Mouse (Mus musculus): ENCODE results near the gene Ntrk3. TPM values are rescaled to one million over a fixed set of nuclear protein-coding genes. Genes with fewer than 3 reads are reported as not detected.

Ntrk3 gene
- total RNA-seq, 2 experiments from 2014 or later: 199 to 229 TPM

DNA sequence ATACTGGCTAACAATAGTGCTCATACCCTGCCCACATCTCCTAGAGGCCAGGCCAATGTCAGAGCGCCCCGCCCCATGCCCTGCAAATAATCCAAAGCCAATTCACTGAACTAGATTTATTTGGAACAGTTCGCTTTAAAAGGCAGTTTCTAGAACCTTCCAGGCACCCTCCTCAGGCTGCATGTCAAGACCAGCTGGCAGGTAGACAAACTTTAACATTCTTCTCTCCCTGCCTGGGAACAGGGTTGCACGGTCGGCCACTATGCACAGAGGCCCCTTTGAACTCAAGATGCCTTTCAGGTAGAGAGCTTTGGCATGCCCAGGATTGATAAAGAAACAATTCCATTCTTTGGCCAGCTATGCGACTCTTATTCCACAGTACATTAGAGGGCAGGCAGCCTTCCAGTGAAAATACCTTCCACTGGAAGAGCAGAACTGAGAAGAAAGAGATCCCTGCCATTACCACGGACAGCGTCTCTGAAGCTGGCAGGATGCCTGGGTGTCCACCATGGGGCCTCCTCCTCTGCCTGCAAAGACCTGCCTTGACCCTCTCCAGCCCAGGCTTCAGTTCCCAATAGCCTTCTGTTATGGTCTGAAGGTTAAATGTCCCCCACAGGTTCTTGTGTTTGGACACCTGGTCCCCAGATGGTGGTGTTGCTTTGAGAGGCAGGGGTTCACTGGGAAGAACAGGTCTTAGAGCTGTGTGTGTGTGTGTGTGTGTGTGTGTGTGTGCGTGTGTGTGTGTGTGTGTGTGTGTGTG is 298.3 kb downstream of the Ntrk3 start:
- DNase-seq: no peak

DNA sequence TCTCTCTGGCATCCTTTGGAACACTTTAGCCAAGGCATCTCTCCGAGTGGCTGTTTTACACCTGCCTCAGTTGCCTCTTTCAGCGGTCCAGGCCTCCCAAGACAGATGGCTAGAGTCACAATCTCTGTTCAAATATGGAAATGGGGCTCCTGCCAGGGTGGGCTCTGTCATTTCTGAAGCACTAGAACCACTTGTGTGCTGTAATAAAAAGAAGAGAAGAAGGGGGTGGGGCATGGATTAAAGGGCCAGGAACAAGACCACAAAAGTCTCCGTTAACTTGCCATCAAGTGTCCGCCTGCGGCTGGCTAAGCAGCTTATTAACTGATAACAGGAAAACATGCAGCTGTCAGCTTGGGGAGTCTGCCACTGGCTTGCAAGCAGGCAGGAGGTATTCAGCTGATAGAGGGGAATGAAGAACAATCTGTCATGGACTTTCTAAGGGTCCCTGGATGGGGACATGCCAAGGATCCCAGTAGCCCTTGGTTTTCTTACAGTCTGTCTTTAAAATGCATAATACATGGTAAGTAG is 304.1 kb downstream of the Ntrk3 start:
- no peak for DNase-seq

GRCm38 (mm10) chr7:78431611-78432010 is 306.2 kb downstream of the Ntrk3 start:
- DNase-seq: no peak

DNA sequence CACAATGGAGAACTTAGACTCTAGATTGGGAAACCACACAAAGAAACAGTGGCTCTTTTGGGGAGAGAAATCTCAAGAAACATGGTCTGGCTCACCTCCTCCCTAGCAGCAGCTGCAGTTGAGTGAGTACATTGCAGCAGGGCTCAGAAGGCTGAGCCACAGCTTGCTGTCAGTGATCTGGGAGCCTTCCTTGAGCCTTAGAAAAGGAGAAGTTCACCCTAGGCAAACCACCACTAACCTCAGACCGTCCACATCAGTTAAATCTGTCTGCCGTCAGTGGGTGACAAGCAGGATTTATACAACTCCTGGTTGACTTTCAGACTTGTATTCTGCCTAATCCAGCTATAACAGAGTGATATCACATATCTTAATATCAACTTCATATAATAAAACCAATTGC is 325.6 kb downstream of the Ntrk3 start:
- DNase-seq: no peak

DNA sequence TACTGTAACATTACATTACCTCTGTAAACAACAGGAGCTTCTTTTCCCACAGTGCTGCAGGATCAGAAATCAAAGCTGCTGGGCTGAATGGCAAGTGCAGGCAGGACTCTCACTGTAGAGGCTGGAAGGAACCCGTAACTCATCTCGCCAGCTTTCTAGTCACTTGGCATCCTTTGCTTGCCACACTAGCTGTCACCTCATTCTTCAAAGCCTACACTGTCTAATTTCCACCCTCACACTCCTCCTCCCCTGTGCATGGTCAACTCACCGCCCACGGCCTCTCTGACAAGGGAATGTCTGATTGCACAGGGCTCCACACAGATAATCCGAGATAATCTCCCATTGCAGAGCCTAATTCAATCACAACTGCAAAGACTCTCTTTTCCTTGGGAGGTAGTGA is 327.8 kb downstream of the Ntrk3 start:
- DNase-seq: no peak

DNA sequence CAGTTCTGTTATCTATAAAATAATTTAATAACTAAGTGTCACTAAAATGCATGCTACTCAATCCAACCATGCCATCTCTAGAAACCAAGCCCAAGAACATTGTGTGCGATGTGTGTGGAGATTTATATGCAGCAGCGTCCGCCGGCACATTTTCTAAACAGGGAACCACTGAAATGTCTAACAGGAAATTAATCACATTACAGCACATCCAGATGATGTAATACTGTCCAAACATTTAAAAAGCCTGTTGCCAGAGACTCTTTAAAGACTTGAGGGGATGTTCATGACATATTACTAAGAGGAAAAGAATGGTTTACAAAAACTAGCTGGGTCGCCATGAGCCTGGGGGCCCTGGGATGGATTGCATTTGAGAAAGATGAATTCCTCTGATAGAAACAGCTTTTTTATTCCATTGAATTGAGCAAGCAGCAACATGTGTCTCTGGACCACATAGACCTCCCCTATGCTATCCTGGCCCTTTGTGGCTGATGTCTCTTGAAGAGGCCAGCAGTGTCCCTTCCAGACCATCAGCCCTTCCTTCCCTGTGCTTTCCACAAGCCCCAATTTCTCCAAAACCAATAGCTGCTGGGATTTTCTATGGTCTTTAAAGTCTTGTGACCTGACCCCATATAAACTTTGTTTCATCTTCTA is 331.0 kb downstream of the Ntrk3 start:
- DNase-seq: no peak

DNA sequence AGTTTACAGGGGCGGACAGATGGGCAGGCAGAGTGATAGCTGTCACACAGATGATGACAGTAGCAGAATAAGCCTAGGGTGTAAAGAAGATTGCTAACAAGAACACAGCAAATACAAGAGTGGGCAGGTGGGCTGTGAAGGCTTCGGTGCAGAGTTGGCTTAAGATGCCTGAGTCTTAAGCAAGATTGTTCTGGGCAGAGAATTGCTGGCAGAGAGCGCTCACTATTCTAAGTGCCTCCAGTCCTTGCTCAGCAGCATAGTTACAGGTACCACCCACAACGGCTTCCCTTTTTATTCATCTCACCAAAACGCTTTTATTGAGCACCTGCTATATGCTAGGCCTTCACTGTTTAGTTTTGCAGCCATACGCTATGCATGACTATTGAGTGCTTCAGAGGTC is 333.3 kb downstream of the Ntrk3 start:
- no peak for DNase-seq

- no peak for DNase-seq
Measured at GRCm38 (mm10) chr7:78402495-78402894, 335.3 kb downstream of the Ntrk3 start.

DNA sequence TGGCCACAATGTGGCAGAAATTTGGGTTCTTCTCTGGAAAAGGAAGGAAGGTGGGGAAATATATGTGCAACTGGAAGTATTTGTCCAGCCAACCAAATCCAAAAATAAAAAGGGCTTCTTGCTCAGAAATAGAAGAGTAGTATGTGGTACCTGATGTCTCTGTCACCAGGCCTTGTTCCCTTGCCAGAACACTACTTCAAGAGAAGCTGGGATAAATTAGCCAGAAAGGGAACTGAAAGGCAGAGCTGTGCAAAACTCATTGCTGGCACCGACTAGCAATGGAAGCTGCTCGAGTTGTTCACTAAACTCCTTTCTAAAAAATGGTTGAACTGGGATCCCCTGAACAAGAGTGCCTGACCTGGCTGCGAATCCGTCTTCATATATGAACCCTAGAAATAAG is 337.6 kb downstream of the Ntrk3 start:
- no peak for DNase-seq

DNA sequence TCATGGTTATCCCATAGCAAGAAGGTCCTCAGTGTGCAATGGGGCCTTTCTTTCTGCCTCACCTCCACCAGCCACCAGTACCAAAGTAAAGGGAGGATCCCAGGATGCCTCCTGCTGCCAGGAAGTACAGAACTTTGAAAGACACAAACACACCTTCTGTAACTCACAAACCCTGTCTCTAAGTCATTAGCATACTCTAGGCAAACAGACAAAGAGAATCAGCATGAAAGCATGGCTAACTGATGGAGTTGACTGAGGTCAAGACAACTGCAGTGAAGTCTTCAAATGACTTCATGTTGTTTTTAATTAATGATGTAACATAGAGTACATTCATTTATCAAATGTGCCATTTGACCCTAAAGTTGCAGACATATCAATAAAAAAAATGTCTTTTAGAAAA is 339.4 kb downstream of the Ntrk3 start:
- DNase-seq: no peak

DNA sequence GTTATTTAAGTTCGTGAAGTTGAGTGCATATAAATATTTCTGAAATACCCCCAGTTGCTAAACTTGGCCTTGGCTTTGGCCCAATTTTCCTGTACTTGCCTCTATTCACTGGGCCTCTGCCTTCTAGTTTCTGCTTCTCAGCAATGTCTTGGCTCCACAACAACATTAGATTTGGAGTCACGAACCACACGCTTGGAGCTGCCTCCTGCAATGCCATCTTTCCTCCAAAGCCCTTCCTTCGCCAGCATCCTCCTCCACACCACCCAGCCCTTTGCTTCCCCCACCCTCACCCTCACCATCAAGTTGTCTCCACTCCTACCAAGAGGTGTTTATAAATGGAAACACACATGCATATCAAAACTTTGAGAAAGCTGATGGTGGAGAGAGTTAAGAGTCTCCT is 340.6 kb downstream of the Ntrk3 start:
- no peak for DNase-seq

DNA sequence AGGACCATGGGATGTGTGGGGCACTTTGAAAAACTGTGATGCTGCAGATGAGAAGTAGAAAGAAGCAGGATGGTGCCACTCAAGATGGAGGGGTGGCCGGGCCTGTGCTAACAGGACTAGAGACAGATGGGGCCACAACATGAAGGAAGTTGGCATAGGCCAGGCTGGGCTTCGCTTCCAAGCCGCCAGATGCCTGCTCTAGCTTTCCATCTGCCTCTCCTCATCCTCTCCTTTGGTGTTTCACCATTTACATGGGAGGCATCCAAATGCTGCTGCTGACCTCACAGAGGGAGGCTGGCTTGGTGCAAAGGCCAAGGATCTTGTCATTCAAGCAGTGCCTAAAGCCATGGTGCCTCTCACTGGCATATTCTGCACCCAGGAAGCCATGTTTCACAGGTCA is 347.8 kb downstream of the Ntrk3 start:
- peak; percentile 67 to 77 for DNase-seq

GRCm38 (mm10) chr7:78388101-78388500 is 349.7 kb downstream of the Ntrk3 start:
- no peak for DNase-seq

DNA sequence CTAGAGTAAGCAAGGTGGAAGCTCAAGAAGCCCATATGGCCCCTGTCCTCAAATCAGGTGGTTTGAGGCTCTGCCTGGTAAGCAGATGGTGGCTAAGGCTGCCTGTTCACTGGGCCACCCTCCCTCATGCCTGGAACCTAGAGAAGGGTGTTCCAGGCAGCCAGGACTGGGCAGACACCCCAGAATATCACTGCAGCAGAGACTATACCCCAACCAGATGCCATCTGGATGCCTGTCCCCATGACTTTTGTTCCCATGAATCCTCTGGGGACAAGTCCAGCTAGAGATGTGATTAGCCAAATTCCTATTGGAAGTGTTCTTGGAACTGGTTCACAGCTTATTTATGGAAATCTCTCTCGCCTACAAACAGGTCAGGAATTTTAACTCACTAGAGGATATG is 351.8 kb downstream of the Ntrk3 start:
- DNase-seq: peak; percentile 35 to 39

GRCm38 (mm10) chr7:78384111-78384510 is 353.7 kb downstream of the Ntrk3 start:
- DNase-seq: no peak

- DNase-seq: no peak
Measured at GRCm38 (mm10) chr7:78382126-78382525, 355.7 kb downstream of the Ntrk3 start.

DNA sequence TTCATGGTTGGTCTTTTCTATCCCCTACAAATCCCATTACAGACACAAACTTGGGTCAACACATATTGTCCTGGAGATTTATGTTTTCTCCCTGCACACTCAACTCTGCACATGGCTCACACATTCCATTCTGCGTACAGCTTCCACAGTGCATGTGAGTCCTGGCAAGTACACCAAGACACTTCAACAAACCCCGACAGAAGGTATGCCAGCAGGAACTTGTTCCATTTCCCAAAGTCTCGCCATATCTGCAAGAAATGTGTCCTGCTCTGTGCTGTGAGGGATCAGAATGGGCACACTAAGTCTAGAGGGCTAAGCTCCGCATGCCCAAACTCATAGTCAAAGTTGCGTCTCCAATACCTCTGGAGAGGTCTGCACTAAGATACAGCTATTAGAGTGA is 358.0 kb downstream of the Ntrk3 start:
- DNase-seq: no peak

GRCm38 (mm10) chr7:78378306-78378705 is 359.5 kb downstream of the Ntrk3 start:
- DNase-seq: no peak

GRCm38 (mm10) chr7:78376875-78377274 is 360.9 kb downstream of the Ntrk3 start:
- no peak for DNase-seq

GRCm38 (mm10) chr7:78361341-78362309 is 376.2 kb downstream of the Ntrk3 start:
- DNase-seq: no peak

DNA sequence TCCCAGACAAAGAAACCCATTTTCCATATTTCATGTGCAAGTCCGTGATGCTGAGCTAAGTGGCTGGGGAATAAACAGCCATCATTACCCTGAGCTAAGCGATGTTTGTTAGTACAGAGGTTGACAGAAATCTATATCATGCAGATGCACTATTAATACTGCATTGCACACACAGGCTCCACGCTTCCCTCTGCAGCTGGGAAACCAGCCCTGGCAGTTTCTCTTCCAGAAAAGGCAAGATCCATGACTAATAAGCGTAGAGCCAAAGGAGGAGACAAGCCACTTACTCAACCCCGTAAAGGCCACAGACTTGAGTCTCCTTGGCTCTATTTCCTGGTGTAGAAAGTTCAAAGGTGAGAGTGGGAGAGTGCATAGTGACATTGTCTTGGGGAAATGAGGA is 390.3 kb downstream of the Ntrk3 start:
- DNase-seq: no peak

- DNase-seq: no peak
Measured at GRCm38 (mm10) chr7:78333422-78333821, 404.4 kb downstream of the Ntrk3 start.

- no peak for DNase-seq
Measured at GRCm38 (mm10) chr7:78328301-78328700, 409.5 kb downstream of the Ntrk3 start.

Data from layer of hippocampus, postnatal 36 days (tissue).